Mouse (Mus musculus): ENCODE results near the gene Scgb2b26.
A peak's percentile ranks its signal among the peaks of the same experiment; 100 is the strongest.
"Not testable (repeated sequence)": the region's sequence is repeated elsewhere in the genome, so short reads cannot be mapped to it uniquely, and the experiment has no call there.

Scgb2b26 gene

GRCm38 (mm10) chr7:33944940-33945339 is at the start of gene Scgb2b26:
Gene Scgb2b26 (minus strand): TSS chr7:33945040.
- H3K27me3 ChIP-seq (ENCODE audit: insufficient read depth, low read length), result no peaks in the 10 kb centered on the region
- H3K4me1 ChIP-seq (replicated peaks; ENCODE audit: low read depth, low read length), result no peaks in the 10 kb centered on the region
- H3K9me3 ChIP-seq (ENCODE audit: low read length), result no peaks in the 10 kb centered on the region; the same call in 1 of the 2 replicates
- H3K4me3 ChIP-seq (replicated peaks; ENCODE audit: low read length), result no peak within 1 kb of the TSS
- TF ChIP-seq CTCF (conservative IDR thresholded peaks at IDR 0.05; ENCODE audit: low read length), result no peak
- TF ChIP-seq POU5F1 (IDR thresholded peaks at IDR 0.05; ENCODE audit: borderline replicate concordance, low read length), result no peak
- TF ChIP-seq NANOG (IDR thresholded peaks at IDR 0.05; ENCODE audit: borderline replicate concordance, low read length), result no peak
- H3K36me3 ChIP-seq (ENCODE audit: insufficient read depth, low read length), result no peaks in the 10 kb centered on the region

- H3K4me1 ChIP-seq (replicated peaks; ENCODE audit: low read depth, low read length); H3K27me3 ChIP-seq (ENCODE audit: insufficient read depth, low read length); H3K36me3 ChIP-seq (ENCODE audit: insufficient read depth, low read length); H3K4me3 ChIP-seq (replicated peaks; ENCODE audit: low read length): not testable (repeated sequence)
- TF ChIP-seq CTCF (conservative IDR thresholded peaks at IDR 0.05; ENCODE audit: low read length), result peak; percentile 31
- H3K9me3 ChIP-seq (ENCODE audit: low read length), result peaks cover 45% of the 10 kb centered on the region
These were observed 37.4 kb upstream of the Scgb2b26 start for GRCm38 (mm10) chr7:33982281-33982680.

GRCm38 (mm10) chr7:33902982-33903381 is 41.9 kb downstream of the Scgb2b26 start:
- Histone ChIP-seq H3K36me3 (ENCODE audit: insufficient read depth, low read length) (no peaks in the 10 kb centered on the region), H3K4me1 (replicated peaks; ENCODE audit: low read depth, low read length) (no peaks in the 10 kb centered on the region), H3K27me3 (ENCODE audit: insufficient read depth, low read length) (no peaks in the 10 kb centered on the region), H3K9me3 (ENCODE audit: low read length) (no peaks in the 10 kb centered on the region; the same call in 1 of the 2 replicates), H3K4me3 (replicated peaks; ENCODE audit: low read length) (no peak overlapping the region)
- TF ChIP-seq CTCF (conservative IDR thresholded peaks at IDR 0.05; ENCODE audit: low read length) (no peak), NANOG (IDR thresholded peaks at IDR 0.05; ENCODE audit: borderline replicate concordance, low read length) (no peak), POU5F1 (IDR thresholded peaks at IDR 0.05; ENCODE audit: borderline replicate concordance, low read length) (no peak)

- TF ChIP-seq POU5F1 (IDR thresholded peaks at IDR 0.05; ENCODE audit: borderline replicate concordance, low read length) (no peak), NANOG (IDR thresholded peaks at IDR 0.05; ENCODE audit: borderline replicate concordance, low read length) (no peak), CTCF (conservative IDR thresholded peaks at IDR 0.05; ENCODE audit: low read length) (no peak)
- no peaks in the 10 kb centered on the region for H3K36me3 ChIP-seq (ENCODE audit: insufficient read depth, low read length)
- H3K4me3 ChIP-seq (replicated peaks; ENCODE audit: low read length), result no peak overlapping the region
- H3K4me1 ChIP-seq (replicated peaks; ENCODE audit: low read depth, low read length), result no peaks in the 10 kb centered on the region
- H3K9me3 ChIP-seq (ENCODE audit: low read length), result no peaks in the 10 kb centered on the region; the same call in 1 of the 2 replicates
- H3K27me3 ChIP-seq (ENCODE audit: insufficient read depth, low read length), result no peaks in the 10 kb centered on the region
These were observed 44.0 kb downstream of the Scgb2b26 start for GRCm38 (mm10) chr7:33900803-33901202.

GRCm38 (mm10) chr7:33900007-33900406 is 44.8 kb downstream of the Scgb2b26 start:
- H3K36me3 ChIP-seq (ENCODE audit: insufficient read depth, low read length), result no peaks in the 10 kb centered on the region
- H3K27me3 ChIP-seq (ENCODE audit: insufficient read depth, low read length), result no peaks in the 10 kb centered on the region
- TF ChIP-seq POU5F1 (IDR thresholded peaks at IDR 0.05; ENCODE audit: borderline replicate concordance, low read length) (no peak), CTCF (conservative IDR thresholded peaks at IDR 0.05; ENCODE audit: low read length) (no peak), NANOG (IDR thresholded peaks at IDR 0.05; ENCODE audit: borderline replicate concordance, low read length) (no peak)
- H3K4me3 ChIP-seq (replicated peaks; ENCODE audit: low read length), result no peak overlapping the region
- H3K4me1 ChIP-seq (replicated peaks; ENCODE audit: low read depth, low read length), result no peaks in the 10 kb centered on the region
- H3K9me3 ChIP-seq (ENCODE audit: low read length), result no peaks in the 10 kb centered on the region; the same call in 1 of the 2 replicates
